Mouse (Mus musculus) testis, postnatal 10 days (tissue): Measurements from ENCODE around the gene Krt23.
A peak's percentile ranks its signal among the peaks of the same experiment; 100 is the strongest.

Experiments used
- DNase-seq: peaks from one replicate; pipeline ENCODE4 v3.0.0; 2021; ENCODE audit warnings: low spot score

Gene Krt23

GRCm38 (mm10) chr11:99492733-99493573 lies at the start of gene Krt23:
Krt23 (minus strand) TSS chr11:99493137.
- no peak for DNase-seq

- peak; percentile 80 for DNase-seq
These were observed 46.8 kb upstream of the Krt23 start for GRCm38 (mm10) chr11:99539721-99540120.

DNA sequence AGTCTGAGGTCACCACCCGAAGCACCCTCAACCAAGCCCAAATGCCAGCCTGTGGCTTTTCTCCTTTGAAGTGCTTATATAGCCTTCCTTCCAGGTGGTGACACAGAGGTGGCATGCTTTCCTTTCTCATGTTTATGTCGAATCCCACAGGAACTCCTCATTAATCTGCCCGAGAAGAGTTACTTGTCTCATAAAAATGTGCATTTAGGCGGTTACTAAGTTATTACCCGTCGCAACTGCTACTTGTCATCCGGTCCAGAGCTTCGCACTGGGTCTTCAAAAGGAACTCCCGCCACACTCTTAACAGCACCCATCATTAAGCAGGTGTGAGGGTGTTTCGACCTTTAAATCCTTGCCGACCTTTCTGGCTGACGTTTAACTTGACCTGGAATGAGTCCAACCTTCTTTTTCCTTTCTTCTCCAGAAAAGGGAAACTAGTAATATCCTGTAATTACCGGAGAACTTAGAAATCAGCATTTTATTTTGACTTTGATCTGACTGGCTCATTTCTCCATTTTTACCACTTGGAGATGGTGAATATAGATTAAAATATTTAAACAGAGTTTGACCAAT lies 28.4 kb upstream of the Krt23 start, which contains the start of gene Krt39:
Gene Krt39 (minus strand): TSS at position 51 of the 573 bp plus-strand sequence.
- DNase-seq: no peak

DNA sequence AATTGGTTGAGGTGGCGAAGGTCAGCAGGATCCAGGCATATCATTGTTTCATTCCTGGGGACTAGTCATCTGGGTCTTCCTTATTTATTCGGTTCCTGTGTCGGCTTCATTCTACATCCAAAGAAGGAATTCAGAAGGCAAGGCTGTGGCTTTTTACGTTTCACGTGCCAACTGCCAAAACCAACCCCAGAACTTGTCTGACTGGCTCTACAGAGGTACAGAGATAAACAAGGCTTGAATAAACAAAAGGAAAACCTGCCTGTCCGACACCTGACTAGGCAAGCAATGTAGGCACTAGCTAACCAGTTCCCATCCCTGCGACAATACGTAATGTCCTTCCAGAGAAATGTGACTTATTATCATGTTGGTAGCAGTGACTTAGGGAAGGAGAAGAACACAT lies 21.2 kb upstream of the Krt23 start:
- no peak for DNase-seq

- no peak for DNase-seq
These were observed 7.3 kb upstream of the Krt23 start for GRCm38 (mm10) chr11:99500095-99500805.

DNA sequence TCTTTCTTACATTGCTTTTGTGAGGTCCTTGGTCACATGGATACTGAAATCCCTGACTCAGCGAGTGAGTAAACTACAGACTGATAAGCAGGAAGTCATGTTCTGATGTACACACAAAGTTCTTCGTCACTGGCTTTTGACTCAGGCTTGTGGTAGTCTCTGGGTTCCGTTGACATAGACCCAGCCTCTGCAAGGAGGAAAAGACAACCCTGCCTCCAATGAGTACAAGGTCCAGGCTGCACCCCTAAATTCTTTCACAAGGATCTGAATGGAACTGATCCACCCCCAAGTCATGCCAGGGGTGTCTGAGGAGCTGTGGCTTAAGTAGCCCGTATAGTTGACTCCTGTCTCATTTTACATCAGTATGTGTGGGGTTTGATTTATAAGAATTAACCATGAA lies 3.5 kb upstream of the Krt23 start:
- no peak for DNase-seq

- DNase-seq: no peak
These were observed 1.8 kb upstream of the Krt23 start for GRCm38 (mm10) chr11:99494741-99495140.

DNA sequence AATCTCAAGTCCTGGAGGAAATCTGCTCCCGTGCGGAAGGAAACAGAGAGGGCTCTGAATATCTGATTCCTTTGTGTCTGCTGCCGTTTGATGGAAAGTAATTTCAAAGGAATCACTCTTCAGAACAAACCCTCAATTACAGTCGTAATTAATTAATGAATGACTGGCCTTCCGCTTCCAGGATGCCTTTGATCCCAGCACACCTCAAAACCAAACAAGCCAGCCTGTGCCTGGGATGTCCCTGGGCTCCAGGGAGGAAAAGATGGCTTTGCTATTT lies 575 bp upstream of the Krt23 start:
- no peak for DNase-seq

GRCm38 (mm10) chr11:99491040-99491439 lies 1.9 kb downstream of the Krt23 start:
- DNase-seq: no peak

DNA sequence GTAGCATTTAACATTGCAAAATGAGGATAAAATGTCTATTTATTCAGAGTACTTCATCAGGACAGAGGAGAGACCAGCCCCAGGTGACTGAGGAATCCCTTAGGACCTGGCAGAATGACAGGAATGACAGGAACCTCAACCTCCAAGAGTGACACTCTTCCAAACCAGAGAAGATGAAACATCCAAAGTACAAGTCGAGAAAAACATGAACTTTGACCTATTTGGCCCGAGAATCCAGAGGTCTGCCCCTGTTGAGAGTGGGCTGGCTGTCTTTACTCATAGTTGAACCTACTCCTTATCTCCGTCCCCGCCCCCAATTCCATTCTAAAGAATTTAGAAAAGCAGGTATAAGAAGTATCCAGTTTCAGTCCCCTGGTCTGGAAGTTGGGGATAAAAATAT lies 2.3 kb downstream of the Krt23 start:
- DNase-seq: no peak

DNA sequence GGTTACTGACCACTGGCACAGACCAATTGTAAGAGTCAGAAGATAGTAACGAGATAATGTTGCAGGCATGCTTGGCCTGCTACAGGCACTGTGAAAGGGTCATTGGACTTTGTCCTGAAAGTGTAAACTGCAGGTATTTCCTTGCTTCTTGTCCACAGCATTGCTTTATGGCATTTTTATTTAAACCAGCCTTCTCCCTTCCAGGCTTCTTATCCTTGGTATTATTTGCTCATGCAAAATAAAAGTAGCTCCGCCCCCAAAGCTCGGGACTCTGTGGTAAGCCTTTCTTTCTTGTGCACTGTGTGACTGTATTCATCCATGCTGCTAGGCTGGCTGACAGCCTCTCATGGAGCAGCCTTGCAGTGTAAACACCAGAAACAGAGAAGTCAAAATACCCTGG lies 3.7 kb downstream of the Krt23 start:
- DNase-seq: no peak

- no peak for DNase-seq
These were observed 18.0 kb downstream of the Krt23 start for GRCm38 (mm10) chr11:99474981-99475380.

GRCm38 (mm10) chr11:99473433-99473832 lies 19.5 kb downstream of the Krt23 start:
- no peak for DNase-seq

DNA sequence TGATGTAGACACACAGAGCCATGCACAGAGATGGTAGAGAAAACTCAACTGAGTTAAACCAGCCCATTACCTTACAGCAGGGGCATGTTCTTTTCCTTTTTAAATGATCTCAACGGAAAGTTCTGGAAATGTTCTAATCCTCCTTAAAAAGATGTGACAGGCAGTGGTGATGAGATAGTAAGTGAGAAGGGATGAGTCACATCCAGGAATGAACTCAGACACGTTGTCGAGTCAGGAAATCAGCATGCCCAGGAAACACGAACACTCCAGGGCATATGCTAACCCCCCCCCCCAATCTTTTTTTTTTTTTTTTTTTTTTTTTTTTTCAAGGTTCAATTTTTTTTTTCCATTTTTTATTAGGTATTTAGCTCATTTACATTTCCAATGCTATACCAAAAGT lies 20.5 kb downstream of the Krt23 start:
- no peak for DNase-seq

DNA sequence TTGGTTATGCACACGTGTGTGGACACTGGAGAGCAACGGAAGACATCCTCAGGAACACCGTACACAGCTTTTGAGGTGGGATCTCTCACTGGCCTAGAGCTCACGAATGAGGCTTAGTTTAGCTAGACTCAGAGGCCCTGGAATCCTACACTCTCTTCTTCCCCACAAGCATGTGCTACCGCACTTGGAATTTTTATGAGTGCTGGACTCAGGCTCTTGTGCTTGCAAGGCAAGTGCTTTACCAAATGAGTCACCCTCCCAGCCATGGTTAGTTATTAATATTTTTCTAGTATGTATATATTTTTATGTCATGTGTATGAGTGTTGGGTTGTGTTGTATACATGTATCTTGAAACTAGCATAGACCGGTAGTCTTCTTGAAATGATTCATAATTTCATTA lies 21.0 kb downstream of the Krt23 start:
- no peak for DNase-seq

GRCm38 (mm10) chr11:99469228-99469627 lies 23.7 kb downstream of the Krt23 start:
- DNase-seq: no peak

DNA sequence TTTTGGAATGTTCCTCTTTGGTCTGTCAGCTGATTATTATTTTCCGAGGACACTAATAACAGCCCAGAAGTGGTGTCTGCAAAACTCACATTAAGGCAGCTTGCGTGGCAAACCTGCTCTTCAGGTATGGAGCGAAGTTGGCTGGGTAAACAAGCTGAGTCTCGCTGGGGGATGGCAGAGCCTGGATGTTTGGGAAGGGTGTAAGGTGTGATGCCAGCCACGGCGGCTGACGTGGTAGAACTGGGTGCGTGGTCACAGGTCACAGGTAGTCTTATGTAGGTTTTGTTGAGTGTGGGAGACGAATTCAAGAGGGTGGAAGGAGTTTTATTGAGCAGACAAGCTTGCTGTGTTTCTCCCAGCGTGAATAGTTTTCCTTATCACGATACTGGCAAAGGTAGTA lies 24.4 kb downstream of the Krt23 start:
- no peak for DNase-seq

DNA sequence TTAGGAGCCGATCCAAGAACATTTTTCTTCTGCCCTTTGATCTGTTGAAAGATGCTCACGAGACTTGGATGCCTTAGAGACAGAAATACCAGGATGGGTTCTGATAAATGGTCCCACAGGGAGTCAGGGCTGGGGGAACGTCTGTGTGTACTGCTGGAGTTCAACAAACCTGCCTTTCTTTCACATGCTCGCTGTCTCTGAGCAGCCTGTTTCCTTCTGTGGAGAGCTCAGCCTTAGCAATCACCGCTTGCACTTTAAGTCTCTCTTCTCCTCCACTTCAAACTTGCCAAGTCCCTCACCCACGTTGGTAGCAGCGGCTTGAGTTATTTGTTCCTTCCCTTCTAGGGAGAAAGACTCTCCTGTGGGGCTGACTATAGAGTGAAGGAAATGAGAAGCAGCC lies 26.6 kb downstream of the Krt23 start:
- DNase-seq: no peak

DNA sequence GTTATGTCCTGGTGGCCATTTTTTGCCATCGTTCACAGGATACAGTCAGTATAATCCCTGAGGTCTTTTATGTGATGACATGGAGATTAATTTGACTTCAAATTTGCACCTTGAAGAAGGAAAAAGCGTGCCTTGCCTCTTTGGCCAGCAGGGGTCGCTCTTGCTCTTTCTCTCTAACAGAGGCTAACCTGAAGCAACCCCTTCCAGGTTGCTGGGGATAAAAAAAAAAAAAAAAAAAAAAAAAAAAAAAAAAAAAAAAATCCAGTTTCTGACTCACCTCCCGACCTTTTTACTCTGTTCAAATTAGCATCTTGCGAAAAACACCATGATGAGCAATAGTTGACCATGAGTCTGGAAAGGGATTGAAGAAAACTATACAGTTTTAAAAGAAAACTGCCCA lies 28.1 kb downstream of the Krt23 start:
- peak; percentile 93 for DNase-seq

GRCm38 (mm10) chr11:99463155-99463554 lies 29.8 kb downstream of the Krt23 start:
- DNase-seq: peak; percentile 83

- DNase-seq: no peak
These were observed 31.2 kb downstream of the Krt23 start for GRCm38 (mm10) chr11:99461736-99462135.

DNA sequence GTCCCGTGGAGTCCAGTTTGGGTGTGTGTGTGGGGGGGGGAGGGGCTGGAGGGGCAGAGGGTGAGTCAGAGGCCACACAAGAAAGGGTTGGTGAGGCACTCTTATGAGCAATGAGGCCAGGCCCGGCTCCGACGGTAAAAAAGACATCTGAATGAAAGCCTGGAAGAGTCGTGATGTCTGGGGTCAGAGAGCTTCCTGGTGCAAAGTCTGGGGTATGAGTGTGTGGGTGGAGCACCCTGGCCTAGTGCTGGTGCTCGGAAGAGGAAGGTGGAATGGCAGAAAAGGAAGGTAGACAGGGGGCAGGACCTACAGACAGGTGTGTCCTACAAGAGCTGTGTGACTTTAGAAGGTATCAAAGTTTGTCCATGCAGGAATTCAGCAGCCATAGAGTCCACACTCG lies 34.0 kb downstream of the Krt23 start:
- no peak for DNase-seq

GRCm38 (mm10) chr11:99454759-99455158 lies 38.2 kb downstream of the Krt23 start:
- no peak for DNase-seq
